18 mouse cellular contexts compared by ENCODE assay signal in the genomic region with DNA sequence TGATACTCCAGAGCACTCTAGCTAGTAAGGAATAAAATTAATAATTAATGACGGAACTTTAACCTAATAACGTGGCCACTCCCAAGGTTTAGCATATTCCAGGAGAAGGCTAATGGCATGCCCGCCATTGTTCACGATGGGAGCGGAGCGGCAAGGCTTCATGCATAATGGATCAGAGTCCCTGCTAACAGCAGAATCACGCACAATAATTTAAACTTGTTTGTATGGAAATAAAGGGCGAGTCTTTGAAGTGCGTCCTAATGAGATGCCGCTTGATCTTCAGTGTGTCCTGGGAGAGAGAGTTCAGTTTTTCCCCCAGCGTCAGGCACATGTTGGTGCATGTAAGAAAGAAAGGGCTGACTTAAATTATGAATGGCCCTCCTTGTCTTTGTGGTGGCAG.
DNase-seq lines count a peak whose midpoint lies in the region; ATAC-seq and TF ChIP-seq lines count a peak whose summit lies in the region.
"Had no signal": no experiment of that assay in that cellular context is flagged by ENCODE, and none has a peak within 500 bp of the region (broad histone marks: within the 10 kb centered on the region; RNA-seq: fewer than 3 reads in every experiment).

No protein-coding gene starts in this region.

- 35% methylated on average over 11 of the region's 11 CpGs for WGBS in hindbrain, embryonic 10.5 days
- whole genome bisulfite sequencing in midbrain, embryonic 13.5 days = 11% methylated on average over 11 of the region's 11 CpGs

- DNase-seq in ES-CJ7 (ENCODE audit: low read depth, low spot score) = peak; percentile 36
- peak; percentile 82 for DNase-seq in brain, embryonic 14.5 days (ENCODE audit: low read depth)
- no peak for DNase-seq in hindbrain, embryonic 10.5 days (ENCODE audit: low spot score)
- no peak for DNase-seq in kidney, postnatal 25 days
- no peak for DNase-seq in spleen, postnatal 14 days (ENCODE audit: low spot score in 2 of 2)
- DNase-seq: adrenal gland, postnatal 10 days; gastrocnemius, adult 2 months; heart, postnatal 36 days; kidney, adult 8-10 months; lung, adult 18-20 months had no signal

- H3K27me3 ChIP-seq in hindbrain, embryonic 10.5 days (ENCODE audit: insufficient read depth, poor library complexity, severe bottlenecking) = no peaks in the 10 kb centered on the region
- H3K27me3 ChIP-seq in midbrain, embryonic 13.5 days = no peaks in the 10 kb centered on the region
- H3K27me3 ChIP-seq: CH12.LX; limb, embryonic 13.5 days; megakaryocyte, embryonic 14.5 days had no signal

- H3K36me3 ChIP-seq in hindbrain, embryonic 10.5 days = no peaks in the 10 kb centered on the region
- H3K36me3 ChIP-seq in midbrain, embryonic 13.5 days = peaks cover 3% of the 10 kb centered on the region; the same call in 1 of the 2 replicates
- H3K36me3 ChIP-seq: limb, embryonic 13.5 days had no signal

- TF ChIP-seq POLR2A in brain, embryonic 14.5 days (IDR thresholded peaks at IDR 0.05; ENCODE audit: borderline replicate concordance, extremely low read depth, insufficient read depth, insufficient read length, poor library complexity, severe bottlenecking) = no peak

- peak; percentile 78 for ATAC-seq in midbrain, embryonic 13.5 days
- no peak for ATAC-seq in CD4-positive, CD25-positive, alpha-beta regulatory T cell, adult 4 months

- H3K4me2 ChIP-seq in midbrain, embryonic 13.5 days (replicated peaks) = peak overlapping the region; percentile 28
- H3K4me2 ChIP-seq: limb, embryonic 13.5 days had no signal

- TF ChIP-seq CTCF in brain, embryonic 14.5 days (IDR thresholded peaks at IDR 0.05; ENCODE audit: borderline replicate concordance, extremely low read depth, insufficient read depth, insufficient read length) = peak; percentile 29; the same call in 1 of the 2 replicates

- peak overlapping the region; percentile 60 for H3K27ac ChIP-seq in hindbrain, embryonic 10.5 days
- peak overlapping the region; percentile 70 for H3K27ac ChIP-seq in midbrain, embryonic 13.5 days
- H3K27ac ChIP-seq: gastrocnemius, adult 2 months; heart, embryonic 10.5 days; left cerebral cortex, adult 2 months; limb, embryonic 13.5 days had no signal

- no peak overlapping the region for H3K9ac ChIP-seq in midbrain, embryonic 13.5 days (replicated peaks)
- H3K9ac ChIP-seq: limb, embryonic 13.5 days had no signal

- no peak overlapping the region for H3K4me3 ChIP-seq in hindbrain, embryonic 10.5 days
- H3K4me3 ChIP-seq in midbrain, embryonic 13.5 days (replicated peaks) = no peak overlapping the region
- H3K4me3 ChIP-seq: erythroblast, embryonic 14.5 days; gastrocnemius, adult 2 months; heart, embryonic 10.5 days; left cerebral cortex, adult 2 months; limb, embryonic 13.5 days had no signal

- peaks cover 6% of the 10 kb centered on the region; the same call in 1 of the 2 replicates for H3K9me3 ChIP-seq in hindbrain, embryonic 10.5 days
- 0 out of 2 replicates have a peak, but pooled peaks cover 9% of the 10 kb centered on the region for H3K9me3 ChIP-seq in midbrain, embryonic 13.5 days
- H3K9me3 ChIP-seq: heart, embryonic 10.5 days had no signal

- H3K4me1 ChIP-seq in hindbrain, embryonic 10.5 days (replicated peaks) = peaks cover 34% of the 10 kb centered on the region
- H3K4me1 ChIP-seq in midbrain, embryonic 13.5 days (replicated peaks) = peaks cover 32% of the 10 kb centered on the region
- H3K4me1 ChIP-seq: megakaryocyte, embryonic 14.5 days had no signal

Comparison
In these comparisons a context has a peak if more than half of its experiments do, and no peak if none do; other contexts are left out.
1. DNase-seq: peak in ES-CJ7 (single experiment) and brain, embryonic 14.5 days (single experiment); none in hindbrain, embryonic 10.5 days (single experiment), kidney, postnatal 25 days (0 of 2) and spleen, postnatal 14 days (0 of 2).